Mouse (Mus musculus) neural tube, embryonic 13.5 days (tissue): ENCODE measurements around the gene Gadd45gip1. TPM values are rescaled to one million over a fixed set of nuclear protein-coding genes. Genes with fewer than 3 reads are reported as not detected.

Experiments
- ATAC-seq: fragments of 200-750 bp; cut with Nextera tagmentation; 2 replicates; pipeline ENCODE4 v1.8.0; 2017; ENCODE audit warnings: low read depth, mild to moderate bottlenecking, moderate TSS enrichment, moderate library complexity
- H3K27ac ChIP-seq: fragments of 300-500 bp; sonication (generic); replicated peaks from 2 replicates; pipeline ENCODE4 v1.5.1; 2015; ENCODE audit warnings: moderate library complexity, mild to moderate bottlenecking, inconsistent platforms
- H3K27me3 ChIP-seq: fragments of 300-500 bp; sonication (generic); 2 replicates; pipeline ENCODE4 v1.6.1; 2015; ENCODE audit warnings: mild to moderate bottlenecking, inconsistent platforms
- H3K36me3 ChIP-seq: fragments of 300-500 bp; sonication (generic); 2 replicates; pipeline ENCODE4 v1.6.1; 2015; ENCODE audit warnings: mild to moderate bottlenecking, inconsistent platforms
- H3K4me1 ChIP-seq: fragments of 300-500 bp; sonication (generic); replicated peaks from 2 replicates; pipeline ENCODE4 v1.6.1; 2015; ENCODE audit warnings: inconsistent platforms
- H3K4me2 ChIP-seq: fragments of 300-500 bp; sonication (generic); 2 replicates; pipeline ENCODE4 v1.6.1; 2015; ENCODE audit warnings: inconsistent platforms, mild to moderate bottlenecking, moderate library complexity
- H3K4me3 ChIP-seq: fragments of 300-500 bp; sonication (generic); 2 replicates; pipeline ENCODE4 v1.5.1; 2015; ENCODE audit warnings: mild to moderate bottlenecking, inconsistent platforms
- H3K9ac ChIP-seq: fragments of 300-500 bp; sonication (generic); 2 replicates; pipeline ENCODE4 v1.6.1; 2015; ENCODE audit warnings: moderate library complexity, mild to moderate bottlenecking, inconsistent platforms
- H3K9me3 ChIP-seq: fragments of 300-500 bp; sonication (generic); 2 replicates; pipeline ENCODE4 v1.6.1; 2016; ENCODE audit warnings: inconsistent platforms
- WGBS: fragments of 180-500 bp; shearing (Covaris S2); methylation state at CpG from one replicate; pipeline ENCODE4 v1.1.7; 2015; 5-methylcytosine and 5-hydroxymethylcytosine counted together
- polyA plus RNA-seq: library from polyadenylated mRNA; unstranded; fragments of >200 nt; fragmentation: Nextera tagmentation; extraction: Ambion mirVana; gene quantifications from 2 replicates; pipeline ENCODE4 v1.2.1, GENCODE M21; 2015

Gadd45gip1 gene
- polyA plus RNA-seq, 1 experiment from 2014 or later, result 39.8 TPM

GRCm38 (mm10) chr8:84787523-84788302 lies 43.6 kb upstream of the Gadd45gip1 start:
- 10% methylated on average over 13 of the region's 14 CpGs for WGBS
- Histone ChIP-seq H3K9me3 (no peaks in the 10 kb centered on the region), H3K36me3 (no peaks in the 10 kb centered on the region), H3K4me3 (no peak overlapping the region), H3K27ac (no peak overlapping the region), H3K4me2 (no peak overlapping the region), H3K9ac (no peak overlapping the region), H3K27me3 (peaks cover 100% of the 10 kb centered on the region), H3K4me1 (peaks cover 76% of the 10 kb centered on the region)
- ATAC-seq, result no peak

GRCm38 (mm10) chr8:84788896-84789295 lies 42.4 kb upstream of the Gadd45gip1 start:
- Histone ChIP-seq H3K27me3 (peaks cover 100% of the 10 kb centered on the region), H3K4me1 (peaks cover 88% of the 10 kb centered on the region), H3K9ac (no peak overlapping the region), H3K4me3 (no peak overlapping the region), H3K4me2 (no peak overlapping the region), H3K27ac (no peak overlapping the region), H3K9me3 (no peaks in the 10 kb centered on the region), H3K36me3 (no peaks in the 10 kb centered on the region)
- ATAC-seq, result no peak
- WGBS, result 19% methylated on average over 11 of the region's 11 CpGs

GRCm38 (mm10) chr8:84789345-84789744 lies 42.0 kb upstream of the Gadd45gip1 start:
- no peak overlapping the region for H3K27ac ChIP-seq

GRCm38 (mm10) chr8:84789855-84790486 lies 41.4 kb upstream of the Gadd45gip1 start:
- Histone ChIP-seq H3K4me1 (peaks cover 87% of the 10 kb centered on the region), H3K36me3 (no peaks in the 10 kb centered on the region), H3K9ac (no peak overlapping the region; the same call in 1 of the 2 replicates), H3K27ac (no peak overlapping the region), H3K4me3 (no peak overlapping the region), H3K9me3 (no peaks in the 10 kb centered on the region), H3K4me2 (no peak overlapping the region), H3K27me3 (peaks cover 100% of the 10 kb centered on the region)
- no peak for ATAC-seq
- WGBS, result 79% methylated on average over 9 of the region's 9 CpGs

More at GRCm38 (mm10) chr8:84789345-84789744, 42.0 kb upstream of the Gadd45gip1 start:
- Histone ChIP-seq H3K9me3 (no peaks in the 10 kb centered on the region), H3K4me2 (no peak overlapping the region), H3K9ac (no peak overlapping the region), H3K27me3 (peaks cover 100% of the 10 kb centered on the region), H3K4me3 (no peak overlapping the region), H3K4me1 (peaks cover 87% of the 10 kb centered on the region), H3K36me3 (no peaks in the 10 kb centered on the region)
- 57% methylated on average over 5 of the region's 5 CpGs for WGBS
- ATAC-seq, result no peak

- no peak overlapping the region for H3K9ac ChIP-seq
- H3K4me3 ChIP-seq, result no peak overlapping the region
- no peaks in the 10 kb centered on the region for H3K36me3 ChIP-seq
- H3K9me3 ChIP-seq, result no peaks in the 10 kb centered on the region
- H3K27ac ChIP-seq, result no peak overlapping the region
- H3K4me1 ChIP-seq, result peaks cover 87% of the 10 kb centered on the region
- ATAC-seq, result no peak
- peaks cover 100% of the 10 kb centered on the region for H3K27me3 ChIP-seq
- 82% methylated on average over 2 of the region's 2 CpGs for WGBS
- H3K4me2 ChIP-seq, result no peak overlapping the region
Observed at GRCm38 (mm10) chr8:84790537-84790936, 40.8 kb upstream of the Gadd45gip1 start.

GRCm38 (mm10) chr8:84792429-84792947 lies 38.8 kb upstream of the Gadd45gip1 start:
- H3K4me1 ChIP-seq, result peaks cover 87% of the 10 kb centered on the region
- H3K27ac ChIP-seq, result no peak overlapping the region
- WGBS, result 78% methylated on average over 12 of the region's 12 CpGs

GRCm38 (mm10) chr8:84793134-84793533 lies 38.2 kb upstream of the Gadd45gip1 start:
- H3K4me2 ChIP-seq, result peak overlapping the region; percentile 21
- no peaks in the 10 kb centered on the region for H3K9me3 ChIP-seq
- peaks cover 87% of the 10 kb centered on the region for H3K4me1 ChIP-seq
- H3K27ac ChIP-seq, result peak overlapping the region; percentile 91
- H3K27me3 ChIP-seq, result peaks cover 100% of the 10 kb centered on the region
- H3K9ac ChIP-seq, result no peak overlapping the region
- no peaks in the 10 kb centered on the region for H3K36me3 ChIP-seq
- no peak overlapping the region for H3K4me3 ChIP-seq
- no peak for ATAC-seq
- 83% methylated on average over 9 of the region's 9 CpGs for WGBS

More at GRCm38 (mm10) chr8:84792429-84792947, 38.8 kb upstream of the Gadd45gip1 start:
- Histone ChIP-seq H3K4me2 (no peak overlapping the region), H3K4me3 (no peak overlapping the region), H3K27me3 (peaks cover 100% of the 10 kb centered on the region), H3K36me3 (no peaks in the 10 kb centered on the region), H3K9me3 (no peaks in the 10 kb centered on the region), H3K9ac (no peak overlapping the region)
- ATAC-seq, result no peak

- Histone ChIP-seq H3K27me3 (peaks cover 100% of the 10 kb centered on the region), H3K36me3 (no peaks in the 10 kb centered on the region), H3K4me3 (peak overlapping the region; percentile 1; the same call in 1 of the 2 replicates), H3K4me1 (peaks cover 87% of the 10 kb centered on the region), H3K27ac (peak overlapping the region; percentile 91), H3K4me2 (peak overlapping the region; percentile 37), H3K9ac (peak overlapping the region; percentile 47; the same call in 1 of the 2 replicates), H3K9me3 (no peaks in the 10 kb centered on the region)
- ATAC-seq, result peak; percentile 89
- WGBS, result 43% methylated on average over 13 of the region's 13 CpGs
Observed at GRCm38 (mm10) chr8:84793791-84794485, 37.4 kb upstream of the Gadd45gip1 start.

- Histone ChIP-seq H3K4me1 (peaks cover 87% of the 10 kb centered on the region), H3K9me3 (no peaks in the 10 kb centered on the region), H3K27me3 (peaks cover 97% of the 10 kb centered on the region)
Observed at GRCm38 (mm10) chr8:84794486-84794885, 36.8 kb upstream of the Gadd45gip1 start.

GRCm38 (mm10) chr8:84797256-84797797 lies 34.0 kb upstream of the Gadd45gip1 start:
- no peaks in the 10 kb centered on the region for H3K9me3 ChIP-seq
- no peak for ATAC-seq
- peaks cover 90% of the 10 kb centered on the region for H3K27me3 ChIP-seq
- H3K36me3 ChIP-seq, result no peaks in the 10 kb centered on the region
- WGBS, result 74% methylated on average over 15 of the region's 15 CpGs
- peak overlapping the region; percentile 77 for H3K4me3 ChIP-seq
- H3K4me2 ChIP-seq, result peak overlapping the region; percentile 83
- H3K27ac ChIP-seq, result no peak overlapping the region
- H3K4me1 ChIP-seq, result peaks cover 83% of the 10 kb centered on the region
- 0 out of 2 replicates have a peak overlapping the region, but pooled peaks have one; percentile 94 for H3K9ac ChIP-seq

More at GRCm38 (mm10) chr8:84794486-84794885, 36.8 kb upstream of the Gadd45gip1 start:
- peak; percentile 52 for ATAC-seq
- Histone ChIP-seq H3K9ac (peak overlapping the region; percentile 47; the same call in 1 of the 2 replicates), H3K27ac (peak overlapping the region; percentile 91), H3K4me3 (no peak overlapping the region), H3K4me2 (peak overlapping the region; percentile 37), H3K36me3 (no peaks in the 10 kb centered on the region)
- 43% methylated on average over 7 of the region's 7 CpGs for WGBS

GRCm38 (mm10) chr8:84797971-84798370 lies 33.4 kb upstream of the Gadd45gip1 start:
- Histone ChIP-seq H3K9me3 (no peaks in the 10 kb centered on the region), H3K4me2 (peak overlapping the region; percentile 83), H3K36me3 (no peaks in the 10 kb centered on the region), H3K27ac (peak overlapping the region; percentile 42), H3K4me3 (peak overlapping the region; percentile 77), H3K9ac (peak overlapping the region; percentile 94), H3K4me1 (peaks cover 77% of the 10 kb centered on the region), H3K27me3 (peaks cover 90% of the 10 kb centered on the region)
- WGBS, result 72% methylated on average over 6 of the region's 6 CpGs
- ATAC-seq, result no peak
